Mouse (Mus musculus): ENCODE results near the gene Gfral. TPM values are rescaled to one million over a fixed set of nuclear protein-coding genes. Genes with fewer than 3 reads are reported as not detected.

Gfral gene
- polyA plus RNA-seq (2015; fragmentation: Illumina TruSeq; extraction: RNeasy Lipid Tissue Mini Kit (QIAGEN cat#74804); ENCODE audit: insufficient read depth, low replicate concordance), result not detected

GRCm38 (mm10) chr9:76213557-76213956 is at the start of gene Gfral:
Gene Gfral (minus strand): TSS chr9:76213657.

Other genes starting within 250 kb of the Gfral start
- 0.52 TPM for gene Hmgcll1, start 198.8 kb downstream of the Gfral start, polyA plus RNA-seq (2015; fragmentation: Illumina TruSeq; extraction: RNeasy Lipid Tissue Mini Kit (QIAGEN cat#74804); ENCODE audit: insufficient read depth, low replicate concordance)
- gene Hcrtr2, start 110.2 kb upstream of the Gfral start, polyA plus RNA-seq (2015; fragmentation: Illumina TruSeq; extraction: RNeasy Lipid Tissue Mini Kit (QIAGEN cat#74804); ENCODE audit: insufficient read depth, low replicate concordance), result 1.9 TPM

Data from spleen, adult 10 weeks (tissue).